Mouse (Mus musculus) neural tube, embryonic 11.5 days (tissue): ENCODE measurements around the gene Ptbp3. TPM values are rescaled to one million over a fixed set of nuclear protein-coding genes. Genes with fewer than 3 reads are reported as not detected.

Experiments
- ATAC-seq: fragments of 200-750 bp; cut with Nextera tagmentation; 2 replicates; pipeline ENCODE4 v1.8.0; 2017; ENCODE audit warnings: moderate number of reproducible peaks, mild to moderate bottlenecking, moderate TSS enrichment, moderate library complexity; ENCODE audit not compliant: insufficient read depth, low FRiP score, low TSS enrichment
- DNase-seq: peaks from one replicate; pipeline ENCODE4 v3.0.0-alpha.2; 2015; ENCODE audit warnings: low spot score
- H3K27ac ChIP-seq: fragments of 300-500 bp; sonication (generic); 2 replicates; pipeline ENCODE4 v1.5.1; 2014; ENCODE audit warnings: low read depth, mild to moderate bottlenecking, low read length
- H3K27me3 ChIP-seq: fragments of 300-500 bp; sonication (generic); 2 replicates; pipeline ENCODE4 v1.6.1; 2014; ENCODE audit warnings: mild to moderate bottlenecking, low read length, mixed read lengths; ENCODE audit not compliant: control insufficient read depth, insufficient read depth
- H3K36me3 ChIP-seq: fragments of 300-500 bp; sonication (generic); 2 replicates; pipeline ENCODE4 v1.6.1; 2014; ENCODE audit warnings: mild to moderate bottlenecking, low read length, moderate library complexity, mixed read lengths; ENCODE audit not compliant: control insufficient read depth, insufficient read depth
- H3K4me1 ChIP-seq: fragments of 300-500 bp; sonication (generic); 2 replicates; pipeline ENCODE4 v1.6.1; 2014; ENCODE audit warnings: low read length, mixed read lengths; ENCODE audit not compliant: control insufficient read depth, insufficient read depth
- H3K4me2 ChIP-seq: fragments of 300-500 bp; sonication (generic); 2 replicates; pipeline ENCODE4 v1.6.1; 2014; ENCODE audit warnings: low read depth, mild to moderate bottlenecking, moderate library complexity
- H3K4me3 ChIP-seq: fragments of 300-500 bp; sonication (generic); 2 replicates; pipeline ENCODE4 v1.5.1; 2014; ENCODE audit warnings: low read depth, low read length
- H3K9ac ChIP-seq: fragments of 300-500 bp; sonication (generic); 2 replicates; pipeline ENCODE4 v1.6.1; 2014; ENCODE audit warnings: mild to moderate bottlenecking, low read length
- H3K9me3 ChIP-seq: fragments of 300-500 bp; sonication (generic); 2 replicates; pipeline ENCODE4 v1.6.1; 2016; ENCODE audit warnings: low read length; ENCODE audit not compliant: control insufficient read depth
- WGBS: fragments of 180-500 bp; shearing (Covaris S2); extraction: QIAGEN DNeasy Blood & Tissue Kit; methylation state at CpG from one replicate; pipeline ENCODE4 v1.1.7; 2014; 5-methylcytosine and 5-hydroxymethylcytosine counted together
- polyA plus RNA-seq: library from polyadenylated mRNA; unstranded; fragments of >200 nt; fragmentation: Nextera tagmentation; extraction: Ambion mirVana; gene quantifications from 2 replicates; pipeline ENCODE4 v1.2.1, GENCODE M21; 2014

Ptbp3 gene
- polyA plus RNA-seq, 1 experiment from 2014 or later: 51.5 TPM

DNA sequence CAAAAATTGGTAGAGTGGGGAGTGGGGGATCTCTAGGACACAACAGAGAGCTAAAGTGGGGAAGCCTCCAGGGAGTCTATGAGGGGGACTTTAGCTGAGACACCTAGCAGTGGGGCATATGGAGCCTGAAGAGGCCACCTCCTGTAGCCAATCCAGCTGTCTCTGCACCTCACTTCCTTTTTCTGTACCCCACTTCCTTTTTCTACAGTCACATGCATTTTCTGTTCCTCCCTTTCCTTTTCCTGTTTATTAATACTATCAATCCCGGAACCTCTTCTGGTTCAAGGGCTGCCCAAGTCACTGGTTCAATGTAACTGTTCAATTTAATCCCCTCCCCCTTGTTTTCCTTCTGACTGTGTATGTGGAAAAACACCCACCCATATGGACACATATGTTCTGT, 107.9 kb downstream of the Ptbp3 start:
- Histone ChIP-seq H3K4me3 (no peak overlapping the region), H3K27me3 (peaks cover 19% of the 10 kb centered on the region), H3K27ac (no peak overlapping the region), H3K9me3 (no peaks in the 10 kb centered on the region), H3K4me1 (no peaks in the 10 kb centered on the region), H3K9ac (no peak overlapping the region), H3K4me2 (no peak overlapping the region), H3K36me3 (no peaks in the 10 kb centered on the region)
- DNase-seq: no peak
- 91% methylated on average over 1 of the region's 1 CpGs for WGBS
- ATAC-seq: no peak

DNA sequence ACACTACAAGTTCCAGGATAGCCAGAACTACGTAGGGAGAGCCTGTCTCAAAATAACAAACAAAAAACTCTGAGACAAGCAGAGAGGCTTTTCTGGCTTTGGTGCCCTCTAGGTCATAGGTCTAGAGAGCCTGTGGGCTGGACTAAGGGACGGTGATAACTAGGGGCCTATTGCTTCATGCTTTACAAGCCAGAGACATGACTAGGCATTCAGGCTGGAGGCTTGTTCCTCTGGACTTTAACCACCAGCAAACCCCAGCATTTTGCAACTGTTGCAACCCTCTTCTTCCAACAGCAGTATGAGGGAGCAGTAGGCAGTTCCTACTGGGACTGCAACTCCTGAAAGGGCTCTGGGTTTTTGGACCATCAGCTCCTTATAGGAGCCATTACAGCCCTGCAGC, 109.2 kb downstream of the Ptbp3 start:
- Histone ChIP-seq H3K27me3 (peaks cover 19% of the 10 kb centered on the region), H3K4me2 (no peak overlapping the region), H3K36me3 (no peaks in the 10 kb centered on the region), H3K9ac (no peak overlapping the region), H3K27ac (no peak overlapping the region), H3K9me3 (no peaks in the 10 kb centered on the region), H3K4me3 (no peak overlapping the region), H3K4me1 (no peaks in the 10 kb centered on the region)
- no peak for DNase-seq
- WGBS: 51% methylated on average over 2 of the region's 2 CpGs
- ATAC-seq: no peak

- Histone ChIP-seq H3K27ac (no peak overlapping the region), H3K4me3 (no peak overlapping the region), H3K27me3 (peaks cover 19% of the 10 kb centered on the region), H3K4me1 (no peaks in the 10 kb centered on the region), H3K9me3 (no peaks in the 10 kb centered on the region), H3K9ac (no peak overlapping the region), H3K36me3 (no peaks in the 10 kb centered on the region), H3K4me2 (no peak overlapping the region)
- ATAC-seq (no peak), DNase-seq (no peak)
- 38% methylated on average over 5 of the region's 5 CpGs for WGBS
Measured at GRCm38 (mm10) chr4:59439041-59439440, 110.1 kb downstream of the Ptbp3 start.

GRCm38 (mm10) chr4:59437990-59438854, 110.9 kb downstream of the Ptbp3 start, which contains the start of gene Susd1:
Susd1 (minus strand) TSS chr4:59438633.
- peak; percentile 70 for DNase-seq
- under 1% methylated on average over 65 of the region's 75 CpGs for WGBS
- no peak within 1 kb of the TSS for H3K27ac ChIP-seq
- no peaks in the 10 kb centered on the region for H3K36me3 ChIP-seq
- peak within 1 kb of the TSS; percentile 99 for H3K4me2 ChIP-seq
- peaks cover 19% of the 10 kb centered on the region for H3K27me3 ChIP-seq
- ATAC-seq: peak; percentile 80
- H3K4me3 ChIP-seq: peak within 1 kb of the TSS; percentile 64
- H3K9me3 ChIP-seq: no peaks in the 10 kb centered on the region
- H3K4me1 ChIP-seq: no peaks in the 10 kb centered on the region
- peak within 1 kb of the TSS; percentile 68 for H3K9ac ChIP-seq

GRCm38 (mm10) chr4:59435951-59436350, 113.2 kb downstream of the Ptbp3 start:
- no peak overlapping the region for H3K9ac ChIP-seq
- no peak overlapping the region for H3K27ac ChIP-seq
- H3K27me3 ChIP-seq: peaks cover 19% of the 10 kb centered on the region
- no peak overlapping the region for H3K4me2 ChIP-seq
- H3K36me3 ChIP-seq: no peaks in the 10 kb centered on the region
- WGBS: 85% methylated on average over 4 of the region's 4 CpGs
- no peaks in the 10 kb centered on the region for H3K4me1 ChIP-seq
- H3K9me3 ChIP-seq: no peaks in the 10 kb centered on the region
- H3K4me3 ChIP-seq: no peak overlapping the region
- DNase-seq (no peak), ATAC-seq (no peak)

GRCm38 (mm10) chr4:59434039-59434438, 115.1 kb downstream of the Ptbp3 start:
- H3K4me1 ChIP-seq: 0 out of 2 replicates have a peak, but pooled peaks cover 3% of the 10 kb centered on the region
- ATAC-seq (no peak), DNase-seq (no peak)
- WGBS: 67% methylated on average over 3 of the region's 3 CpGs
- H3K36me3 ChIP-seq: no peaks in the 10 kb centered on the region
- no peak overlapping the region for H3K4me3 ChIP-seq
- H3K9me3 ChIP-seq: no peaks in the 10 kb centered on the region
- H3K27ac ChIP-seq: no peak overlapping the region
- peaks cover 15% of the 10 kb centered on the region for H3K27me3 ChIP-seq
- no peak overlapping the region for H3K9ac ChIP-seq
- H3K4me2 ChIP-seq: no peak overlapping the region

- no peak for DNase-seq
- 90% methylated on average over 6 of the region's 6 CpGs for WGBS
- H3K36me3 ChIP-seq: no peaks in the 10 kb centered on the region
- no peak overlapping the region for H3K4me3 ChIP-seq
- no peak overlapping the region for H3K9ac ChIP-seq
- no peak for ATAC-seq
- H3K27me3 ChIP-seq: no peaks in the 10 kb centered on the region
- H3K27ac ChIP-seq: no peak overlapping the region
- 0 out of 2 replicates have a peak, but pooled peaks cover 3% of the 10 kb centered on the region for H3K4me1 ChIP-seq
- H3K9me3 ChIP-seq: no peaks in the 10 kb centered on the region
- no peak overlapping the region for H3K4me2 ChIP-seq
Measured at GRCm38 (mm10) chr4:59429128-59429527, 120.0 kb downstream of the Ptbp3 start.

DNA sequence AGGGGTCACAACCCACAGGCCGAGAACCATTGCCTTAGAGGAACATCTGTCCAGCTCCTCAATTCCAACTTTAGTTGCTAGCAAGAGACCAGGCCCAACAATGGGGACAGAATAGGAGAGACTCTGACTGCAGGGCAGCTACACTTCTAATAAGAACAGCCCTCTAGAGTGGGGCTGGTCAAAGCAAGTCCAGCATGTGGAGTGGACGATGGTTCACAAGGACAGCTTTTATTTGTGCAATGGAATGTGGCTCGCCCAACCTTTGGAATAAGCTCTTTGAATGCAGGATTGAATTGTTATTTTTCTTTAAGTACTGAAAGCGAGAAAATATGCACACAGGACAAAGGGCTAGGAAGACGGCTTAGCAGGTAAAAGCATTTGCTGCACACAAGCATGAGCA, 122.7 kb downstream of the Ptbp3 start:
- Histone ChIP-seq H3K9me3 (no peaks in the 10 kb centered on the region), H3K4me3 (no peak overlapping the region), H3K36me3 (no peaks in the 10 kb centered on the region), H3K4me2 (no peak overlapping the region), H3K27ac (no peak overlapping the region), H3K4me1 (0 out of 2 replicates have a peak, but pooled peaks cover 5% of the 10 kb centered on the region), H3K27me3 (no peaks in the 10 kb centered on the region), H3K9ac (no peak overlapping the region)
- ATAC-seq (no peak), DNase-seq (no peak)
- WGBS: 88% methylated on average over 5 of the region's 5 CpGs

GRCm38 (mm10) chr4:59422808-59423207, 126.4 kb downstream of the Ptbp3 start:
- no peak overlapping the region for H3K9ac ChIP-seq
- H3K27ac ChIP-seq: no peak overlapping the region
- H3K4me2 ChIP-seq: no peak overlapping the region
- no peaks in the 10 kb centered on the region for H3K9me3 ChIP-seq
- H3K27me3 ChIP-seq: no peaks in the 10 kb centered on the region
- no peak overlapping the region for H3K4me3 ChIP-seq
- no peak for ATAC-seq
- H3K36me3 ChIP-seq: no peaks in the 10 kb centered on the region
- 0 out of 2 replicates have a peak, but pooled peaks cover 2% of the 10 kb centered on the region for H3K4me1 ChIP-seq
- no peak for DNase-seq
